1 mouse cellular context compared by ENCODE assay signal in the genomic region with DNA sequence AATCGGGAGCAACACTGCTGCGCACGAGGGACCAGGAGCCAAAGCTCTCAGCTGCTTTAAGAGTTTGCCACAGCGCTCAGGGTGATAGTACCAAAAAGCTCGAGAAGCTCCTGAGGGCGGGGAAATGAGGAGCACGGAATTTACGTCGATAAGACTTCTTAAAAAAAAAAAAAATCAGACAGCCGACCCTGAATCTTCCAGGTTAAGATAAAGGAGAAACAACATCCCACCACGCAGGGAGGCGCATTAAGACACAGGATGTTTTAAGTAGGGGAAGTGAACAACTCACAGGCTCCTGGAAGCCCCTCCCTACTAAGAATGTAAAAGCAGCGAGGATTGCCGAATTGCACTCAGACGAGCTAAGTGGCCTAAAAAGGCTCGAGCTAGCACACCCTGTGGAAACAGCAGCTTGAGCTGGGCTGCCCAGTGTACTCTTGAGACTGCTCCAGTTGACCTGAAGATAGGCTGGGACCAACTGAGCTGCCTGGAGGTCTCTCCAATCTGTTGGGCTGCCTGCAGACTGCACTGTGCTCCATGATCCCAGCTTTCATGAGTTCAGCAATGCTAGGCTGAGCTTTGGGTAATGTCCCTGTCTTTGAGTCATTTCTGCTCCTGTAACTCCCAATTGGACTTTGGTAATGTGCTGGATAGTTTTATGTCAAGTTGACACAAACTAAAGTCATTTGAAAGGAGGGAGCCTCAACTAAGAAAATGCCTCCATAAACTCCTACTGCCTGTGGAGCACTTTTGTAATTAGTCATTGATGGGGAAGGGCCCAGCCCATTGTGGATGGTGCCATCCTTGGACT.
TF ChIP-seq lines count a peak whose summit lies in the region.

No protein-coding gene starts in this region.

TF ChIP-seq in MEL, 35 proteins besides CTCF, POLR2A, EP300 and RAD21:
- TF ChIP-seq RCOR1 (IDR thresholded peaks at IDR 0.05; ENCODE audit: low read depth, low read length) = 0 out of 2 replicates have a peak, but pooled peaks have one; percentile 52
- peak; percentile 56; the same call in 1 of the 2 replicates for TF ChIP-seq ETS1 (IDR thresholded peaks at IDR 0.05; ENCODE audit: low read depth, low read length)
- peak; percentile 62 for TF ChIP-seq MYC (IDR thresholded peaks at IDR 0.05; ENCODE audit: low read depth, low read length)
- no peak for TF ChIP-seq BHLHE40 (IDR thresholded peaks at IDR 0.05; ENCODE audit: borderline replicate concordance, low read depth, low read length)
- TF ChIP-seq NRF1 (IDR thresholded peaks at IDR 0.05; ENCODE audit: insufficient read depth, low read depth, low read length, poor library complexity, severe bottlenecking) = no peak
- TF ChIP-seq SIN3A (IDR thresholded peaks at IDR 0.05; ENCODE audit: low read length) = peak; percentile 75
- peak; percentile 60 for TF ChIP-seq MAZ (IDR thresholded peaks at IDR 0.05; ENCODE audit: low read depth, low read length)
- peak; percentile 69 for TF ChIP-seq POLR2AphosphoS2 (IDR thresholded peaks at IDR 0.05; ENCODE audit: low read length)
- peak; percentile 97 for TF ChIP-seq ZNF384 (IDR thresholded peaks at IDR 0.05; ENCODE audit: low read depth, low read length)
- TF ChIP-seq USF2 (IDR thresholded peaks at IDR 0.05; ENCODE audit: borderline replicate concordance in 1 of 2, insufficient read depth in 1 of 2, low read depth in 1 of 2, low read length in 2 of 2) = no peak
- TF ChIP-seq TBP (IDR thresholded peaks at IDR 0.05; ENCODE audit: low read depth, low read length) = peak; percentile 64; the same call in 1 of the 2 replicates
- TF ChIP-seq GATA1 (IDR thresholded peaks at IDR 0.05; ENCODE audit: low read depth, low read length) = peak; percentile 60
- peak; percentile 15; the same call in 1 of the 2 replicates for TF ChIP-seq CHD1 (IDR thresholded peaks at IDR 0.05; ENCODE audit: low read depth, low read length)
- TF ChIP-seq ZKSCAN1 (IDR thresholded peaks at IDR 0.05; ENCODE audit: low read depth, low read length) = 0 out of 2 replicates have a peak, but pooled peaks have one; percentile 47
- TF ChIP-seq MAX (IDR thresholded peaks at IDR 0.05; ENCODE audit: low read length) = no peak
